Mouse (Mus musculus): Measurements from ENCODE around the gene Sec16b. TPM values are rescaled to one million over a fixed set of nuclear protein-coding genes. Genes with fewer than 3 reads are reported as not detected.

The Sec16b gene
- polyA plus RNA-seq, 1 experiment, result 1.4 TPM

DNA sequence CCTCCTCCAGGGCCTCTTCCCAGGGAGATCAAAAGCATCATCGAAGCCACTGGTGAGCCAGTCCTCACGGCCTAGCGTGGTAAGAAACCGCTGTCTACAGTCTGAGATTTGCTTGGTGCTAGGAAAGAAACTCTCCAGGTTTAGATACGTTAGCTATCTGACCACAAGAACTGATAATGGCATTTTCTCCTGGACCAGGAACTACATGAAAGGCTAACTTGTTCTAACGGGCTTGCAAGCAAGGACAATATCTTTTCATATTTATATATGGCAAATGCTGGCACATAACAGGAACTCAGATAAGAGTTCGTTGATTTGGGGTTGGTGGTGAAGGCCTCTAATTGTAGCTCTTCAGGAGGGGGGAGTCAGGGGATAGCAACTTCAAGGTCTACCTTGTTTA is 18.2 kb downstream of the Sec16b start:
- TF ChIP-seq CTCF (IDR thresholded peaks at IDR 0.05; ENCODE audit: control insufficient read depth, insufficient read depth, insufficient replicate concordance, low read depth, low read length), result no peak
- no peak for TF ChIP-seq POLR2A (IDR thresholded peaks at IDR 0.05; ENCODE audit: control insufficient read depth, low read depth, low read length)
- Histone ChIP-seq H3K27me3 (ENCODE audit: control insufficient read depth, insufficient read depth, low read length) (no peaks in the 10 kb centered on the region), H3K36me3 (ENCODE audit: control insufficient read depth, insufficient read depth, low read length) (no peaks in the 10 kb centered on the region), H3K4me3 (ENCODE audit: control insufficient read depth, low read depth, low read length) (no peak overlapping the region), H3K4me1 (ENCODE audit: control insufficient read depth, insufficient read depth, low read length) (peaks cover 8% of the 10 kb centered on the region; the same call in 1 of the 2 replicates), H3K27ac (ENCODE audit: control insufficient read depth, insufficient read depth, low read depth, low read length) (no peak overlapping the region)

DNA sequence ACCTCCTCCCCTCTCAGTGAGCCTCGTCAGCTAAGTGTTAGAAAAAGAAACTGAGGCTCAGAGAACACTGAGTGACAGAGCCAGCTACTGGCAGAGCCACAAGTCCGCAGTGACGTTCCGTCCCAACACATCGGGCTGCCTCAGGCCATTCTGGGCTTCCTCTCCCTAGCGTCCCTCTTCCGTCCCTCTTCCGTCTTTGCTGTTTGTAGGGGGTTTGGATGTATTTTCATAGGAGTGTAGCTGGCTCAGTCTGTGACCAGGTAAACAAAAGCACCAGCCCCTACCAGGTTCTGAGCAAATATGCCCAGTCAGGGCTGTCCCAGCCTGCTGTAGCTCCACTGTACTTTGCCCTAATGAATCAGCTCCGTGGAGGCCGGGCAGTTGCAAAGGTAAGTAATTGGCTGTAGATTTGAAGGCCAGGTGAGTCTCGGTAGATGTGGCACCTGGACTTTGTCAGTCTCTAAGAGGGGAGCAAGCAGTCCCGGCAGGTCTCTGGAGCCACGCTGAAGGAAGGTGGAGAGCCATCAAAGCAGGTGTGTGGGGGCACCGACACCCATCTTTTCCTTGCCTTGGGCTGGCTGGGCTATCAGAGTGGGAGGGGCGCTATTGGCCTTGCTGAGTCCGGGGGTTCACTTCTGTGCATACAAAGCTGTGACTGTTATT is 19.3 kb downstream of the Sec16b start:
- Histone ChIP-seq H3K4me1 (ENCODE audit: control insufficient read depth, insufficient read depth, low read length) (peaks cover 8% of the 10 kb centered on the region; the same call in 1 of the 2 replicates), H3K4me3 (ENCODE audit: control insufficient read depth, low read depth, low read length) (no peak overlapping the region), H3K27me3 (ENCODE audit: control insufficient read depth, insufficient read depth, low read length) (no peaks in the 10 kb centered on the region), H3K36me3 (ENCODE audit: control insufficient read depth, insufficient read depth, low read length) (no peaks in the 10 kb centered on the region), H3K27ac (ENCODE audit: control insufficient read depth, insufficient read depth, low read depth, low read length) (no peak overlapping the region)
- TF ChIP-seq POLR2A (IDR thresholded peaks at IDR 0.05; ENCODE audit: control insufficient read depth, low read depth, low read length), result no peak
- TF ChIP-seq CTCF (IDR thresholded peaks at IDR 0.05; ENCODE audit: control insufficient read depth, insufficient read depth, insufficient replicate concordance, low read depth, low read length), result no peak

DNA sequence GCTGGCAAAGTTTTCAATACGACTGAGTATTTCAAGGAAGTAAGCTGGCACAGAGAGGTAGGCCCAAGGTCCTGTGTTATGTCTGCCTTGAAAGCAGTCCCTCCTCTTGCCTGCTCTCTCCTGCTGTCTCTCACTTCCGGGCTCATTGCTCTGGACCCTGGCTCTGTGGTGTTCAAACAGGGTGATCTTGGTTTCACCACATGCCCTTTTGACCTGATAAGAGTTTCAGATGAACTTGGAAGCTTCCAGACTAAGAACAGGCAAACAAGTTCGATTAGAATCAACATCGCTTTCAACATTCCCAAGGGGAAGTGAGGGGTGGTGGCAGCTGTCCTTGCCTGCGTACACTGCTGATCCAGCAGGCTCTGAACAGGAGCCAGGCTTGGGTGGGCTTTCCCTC is 20.1 kb downstream of the Sec16b start:
- Histone ChIP-seq H3K36me3 (ENCODE audit: control insufficient read depth, insufficient read depth, low read length) (no peaks in the 10 kb centered on the region), H3K27me3 (ENCODE audit: control insufficient read depth, insufficient read depth, low read length) (no peaks in the 10 kb centered on the region), H3K27ac (ENCODE audit: control insufficient read depth, insufficient read depth, low read depth, low read length) (no peak overlapping the region), H3K4me3 (ENCODE audit: control insufficient read depth, low read depth, low read length) (no peak overlapping the region), H3K4me1 (ENCODE audit: control insufficient read depth, insufficient read depth, low read length) (peaks cover 8% of the 10 kb centered on the region; the same call in 1 of the 2 replicates)
- no peak for TF ChIP-seq POLR2A (IDR thresholded peaks at IDR 0.05; ENCODE audit: control insufficient read depth, low read depth, low read length)
- TF ChIP-seq CTCF (IDR thresholded peaks at IDR 0.05; ENCODE audit: control insufficient read depth, insufficient read depth, insufficient replicate concordance, low read depth, low read length), result no peak

DNA sequence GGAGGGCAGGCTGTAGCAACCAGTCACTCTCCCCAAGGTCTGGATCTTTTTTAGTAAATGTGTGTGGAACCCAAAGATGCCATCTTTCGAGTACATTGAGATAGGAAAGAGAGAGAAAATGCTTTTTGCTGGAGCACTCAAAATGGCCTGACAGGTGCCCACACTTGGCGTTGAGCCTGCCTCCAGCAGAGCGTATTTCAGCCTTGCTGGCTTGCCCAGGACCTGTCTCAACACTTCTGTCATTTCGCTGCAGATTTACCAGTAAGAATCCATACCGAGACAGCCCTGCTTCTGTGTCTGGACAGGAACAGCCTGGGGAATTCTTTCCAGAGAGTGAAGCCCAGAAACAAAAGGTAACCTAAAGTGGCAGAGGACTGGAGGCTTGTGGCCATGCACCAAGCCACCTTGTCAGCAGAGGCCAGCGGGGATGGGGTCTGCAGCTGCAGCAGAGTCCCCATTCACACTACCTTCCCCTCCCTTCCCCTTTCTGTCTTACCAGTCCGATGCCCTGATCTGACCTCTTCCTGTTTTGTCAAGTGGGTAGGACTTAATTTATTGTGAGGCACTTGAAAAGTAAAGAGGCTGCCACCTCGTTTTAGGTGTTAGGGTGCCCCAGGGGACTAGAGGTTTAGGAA is 26.4 kb downstream of the Sec16b start:
- TF ChIP-seq CTCF (IDR thresholded peaks at IDR 0.05; ENCODE audit: control insufficient read depth, insufficient read depth, insufficient replicate concordance, low read depth, low read length) (no peak), POLR2A (IDR thresholded peaks at IDR 0.05; ENCODE audit: control insufficient read depth, low read depth, low read length) (no peak)
- Histone ChIP-seq H3K4me3 (ENCODE audit: control insufficient read depth, low read depth, low read length) (no peak overlapping the region), H3K36me3 (ENCODE audit: control insufficient read depth, insufficient read depth, low read length) (no peaks in the 10 kb centered on the region), H3K27me3 (ENCODE audit: control insufficient read depth, insufficient read depth, low read length) (no peaks in the 10 kb centered on the region), H3K4me1 (ENCODE audit: control insufficient read depth, insufficient read depth, low read length) (no peaks in the 10 kb centered on the region), H3K27ac (ENCODE audit: control insufficient read depth, insufficient read depth, low read depth, low read length) (no peak overlapping the region)

DNA sequence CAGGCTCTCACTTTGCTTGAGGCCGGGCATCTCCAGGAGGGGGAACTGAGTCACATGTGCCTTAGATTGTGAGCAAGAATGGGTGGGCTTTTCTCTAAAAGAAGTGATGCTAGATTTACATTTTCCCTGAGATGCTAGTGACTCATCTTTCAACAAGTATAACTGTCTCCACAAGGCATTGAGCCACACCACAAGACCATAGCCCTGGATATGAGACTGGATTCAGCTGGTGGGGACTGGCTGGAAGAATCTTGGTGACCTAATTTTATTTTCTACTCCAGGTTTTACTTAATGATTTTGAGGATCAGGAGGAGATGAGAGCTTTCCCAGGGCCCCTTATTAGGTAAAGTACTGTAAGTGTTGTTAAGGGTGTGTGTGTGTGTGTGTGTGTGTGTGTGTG is 29.0 kb downstream of the Sec16b start:
- H3K4me1 ChIP-seq (ENCODE audit: control insufficient read depth, insufficient read depth, low read length), result no peaks in the 10 kb centered on the region
- H3K27me3 ChIP-seq (ENCODE audit: control insufficient read depth, insufficient read depth, low read length), result no peaks in the 10 kb centered on the region
- no peak overlapping the region for H3K27ac ChIP-seq (ENCODE audit: control insufficient read depth, insufficient read depth, low read depth, low read length)
- no peak overlapping the region for H3K4me3 ChIP-seq (ENCODE audit: control insufficient read depth, low read depth, low read length)
- TF ChIP-seq CTCF (IDR thresholded peaks at IDR 0.05; ENCODE audit: control insufficient read depth, insufficient read depth, insufficient replicate concordance, low read depth, low read length) (no peak), POLR2A (IDR thresholded peaks at IDR 0.05; ENCODE audit: control insufficient read depth, low read depth, low read length) (no peak)
- no peaks in the 10 kb centered on the region for H3K36me3 ChIP-seq (ENCODE audit: control insufficient read depth, insufficient read depth, low read length)

DNA sequence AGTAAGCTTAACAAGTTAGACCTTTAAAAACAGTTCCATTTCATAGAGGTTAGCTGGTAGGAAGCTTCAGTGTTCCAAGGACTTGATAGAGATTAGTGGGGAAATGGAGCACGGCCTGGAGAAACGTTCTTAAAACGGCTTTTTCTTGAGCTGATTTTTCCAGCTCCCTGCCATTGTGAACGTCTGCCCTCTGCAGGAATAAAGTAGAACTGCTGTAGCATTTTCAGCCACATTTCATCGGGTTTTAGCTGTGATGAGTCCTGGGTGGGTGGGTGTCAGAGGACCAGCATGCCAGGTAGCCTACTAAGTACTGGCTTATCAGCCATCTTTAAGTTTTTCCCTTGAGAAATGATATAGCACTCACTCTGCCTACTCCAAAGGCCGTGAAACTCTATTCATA is 29.9 kb downstream of the Sec16b start:
- no peak overlapping the region for H3K27ac ChIP-seq (ENCODE audit: control insufficient read depth, insufficient read depth, low read depth, low read length)
- no peaks in the 10 kb centered on the region for H3K36me3 ChIP-seq (ENCODE audit: control insufficient read depth, insufficient read depth, low read length)
- H3K27me3 ChIP-seq (ENCODE audit: control insufficient read depth, insufficient read depth, low read length), result no peaks in the 10 kb centered on the region

DNA sequence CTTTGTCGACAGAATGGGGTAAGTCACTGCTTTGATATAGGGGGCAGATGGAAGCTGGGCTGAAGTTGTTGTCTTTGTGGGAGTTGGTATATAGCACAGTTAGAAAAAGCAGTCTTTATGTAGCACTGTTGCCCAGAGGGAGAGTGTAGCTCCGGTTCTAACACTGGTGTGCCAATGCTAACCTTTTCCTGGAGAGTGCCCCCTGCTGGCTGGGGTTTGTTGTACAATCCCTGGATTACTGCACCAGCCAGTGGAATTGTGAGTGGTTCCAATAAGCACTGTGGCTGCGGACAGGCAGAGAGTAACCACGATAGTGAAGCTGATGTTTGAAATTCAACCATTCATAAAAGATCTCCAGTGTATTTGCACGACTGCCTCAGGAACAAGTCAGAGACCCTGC is 31.1 kb downstream of the Sec16b start:
- Histone ChIP-seq H3K4me1 (ENCODE audit: control insufficient read depth, insufficient read depth, low read length) (no peaks in the 10 kb centered on the region), H3K4me3 (ENCODE audit: control insufficient read depth, low read depth, low read length) (no peak overlapping the region), H3K36me3 (ENCODE audit: control insufficient read depth, insufficient read depth, low read length) (no peaks in the 10 kb centered on the region), H3K27me3 (ENCODE audit: control insufficient read depth, insufficient read depth, low read length) (no peaks in the 10 kb centered on the region), H3K27ac (ENCODE audit: control insufficient read depth, insufficient read depth, low read depth, low read length) (no peak overlapping the region)
- TF ChIP-seq CTCF (IDR thresholded peaks at IDR 0.05; ENCODE audit: control insufficient read depth, insufficient read depth, insufficient replicate concordance, low read depth, low read length) (0 out of 2 replicates have a peak, but pooled peaks have one; percentile 24), POLR2A (IDR thresholded peaks at IDR 0.05; ENCODE audit: control insufficient read depth, low read depth, low read length) (no peak)

More for the DNA sequence above, 29.9 kb downstream of the Sec16b start:
- no peak overlapping the region for H3K4me3 ChIP-seq (ENCODE audit: control insufficient read depth, low read depth, low read length)
- H3K4me1 ChIP-seq (ENCODE audit: control insufficient read depth, insufficient read depth, low read length), result no peaks in the 10 kb centered on the region
- TF ChIP-seq CTCF (IDR thresholded peaks at IDR 0.05; ENCODE audit: control insufficient read depth, insufficient read depth, insufficient replicate concordance, low read depth, low read length) (no peak), POLR2A (IDR thresholded peaks at IDR 0.05; ENCODE audit: control insufficient read depth, low read depth, low read length) (no peak)
